In genomic region chr2:53125998-53126397, GRCm38 (mm10) we compare ENCODE assay signal across 11 mouse cellular contexts.
DNase-seq lines count a peak whose midpoint lies in the region; ATAC-seq and TF ChIP-seq lines count a peak whose summit lies in the region.
"Had no signal": no experiment of that assay in that cellular context is flagged by ENCODE, and none has a peak within 500 bp of the region (broad histone marks: within the 10 kb centered on the region; RNA-seq: fewer than 3 reads in every experiment).

No protein-coding gene starts in this region.

- H3K27ac ChIP-seq in kidney, postnatal 0 days: no peak overlapping the region
- no peak overlapping the region for H3K27ac ChIP-seq in kidney, embryonic 15.5 days
- H3K27ac ChIP-seq: heart, embryonic 13.5 days had no signal

- peaks cover 32% of the 10 kb centered on the region for H3K36me3 ChIP-seq in kidney, postnatal 0 days (ENCODE audit: insufficient read depth, low read length)
- H3K36me3 ChIP-seq in kidney, embryonic 15.5 days: peaks cover 75% of the 10 kb centered on the region

- no peaks in the 10 kb centered on the region for H3K27me3 ChIP-seq in kidney, postnatal 0 days (ENCODE audit: insufficient read depth, low read length)
- no peaks in the 10 kb centered on the region for H3K27me3 ChIP-seq in kidney, embryonic 15.5 days
- H3K27me3 ChIP-seq: heart, embryonic 13.5 days had no signal

- no peak overlapping the region for H3K4me3 ChIP-seq in kidney, postnatal 0 days (replicated peaks; ENCODE audit: low read depth, low read length)
- H3K4me3 ChIP-seq in kidney, embryonic 15.5 days (replicated peaks): no peak overlapping the region
- H3K4me3 ChIP-seq: heart, embryonic 13.5 days had no signal

- 87% methylated on average over 3 of the region's 3 CpGs for WGBS in kidney, postnatal 0 days
- 90% methylated on average over 3 of the region's 3 CpGs for WGBS in kidney, embryonic 15.5 days

- no peaks in the 10 kb centered on the region for H3K9me3 ChIP-seq in kidney, postnatal 0 days (replicated peaks; ENCODE audit: low read length)
- no peaks in the 10 kb centered on the region for H3K9me3 ChIP-seq in kidney, embryonic 15.5 days (replicated peaks)
- H3K9me3 ChIP-seq: heart, embryonic 13.5 days had no signal

- no peak overlapping the region for H3K9ac ChIP-seq in kidney, postnatal 0 days (ENCODE audit: low read depth, low read length)
- no peak overlapping the region for H3K9ac ChIP-seq in kidney, embryonic 15.5 days
- H3K9ac ChIP-seq: heart, embryonic 13.5 days had no signal

- TF ChIP-seq CTCF in kidney, postnatal 0 days (IDR thresholded peaks at IDR 0.05; ENCODE audit: low read depth): peak; percentile 54

- no peak for ATAC-seq in CD4-positive, CD25-positive, alpha-beta regulatory T cell, adult 4 months
- ATAC-seq in kidney, postnatal 0 days (replicated peaks; ENCODE audit: low FRiP score, low read depth): no peak
- no peak for ATAC-seq in kidney, embryonic 15.5 days (replicated peaks; ENCODE audit: low FRiP score)

- H3K4me2 ChIP-seq in kidney, postnatal 0 days (ENCODE audit: low read length): no peak overlapping the region
- H3K4me2 ChIP-seq in kidney, embryonic 15.5 days: no peak overlapping the region
- H3K4me2 ChIP-seq: heart, embryonic 13.5 days had no signal

- peak; percentile 24 for DNase-seq in CD4-positive, CD25-positive, alpha-beta regulatory T cell, adult 2 months (ENCODE audit: low read depth, low spot score)
- peak; percentile 33 for DNase-seq in kidney, postnatal 0 days (ENCODE audit: low spot score)
- DNase-seq in thymus, postnatal 25 days: peak; percentile 8
- DNase-seq in thymus, postnatal 10 days (ENCODE audit: low spot score in 2 of 2): no peak
- no peak for DNase-seq in layer of hippocampus, postnatal 25 days (ENCODE audit: extremely low spot score in 1 of 2, low spot score in 1 of 2)
- no peak for DNase-seq in layer of hippocampus, postnatal 14 days (ENCODE audit: low spot score in 2 of 2)
- DNase-seq: cerebellum, adult 11 months; kidney, adult 8-10 months had no signal

- no peaks in the 10 kb centered on the region for H3K4me1 ChIP-seq in kidney, postnatal 0 days (replicated peaks; ENCODE audit: insufficient read depth, low read length)
- H3K4me1 ChIP-seq in kidney, embryonic 15.5 days: no peaks in the 10 kb centered on the region
- H3K4me1 ChIP-seq: heart, embryonic 13.5 days had no signal

Comparison
In these comparisons a context has a peak if more than half of its experiments do, and no peak if none do; other contexts are left out.
1. DNase-seq: peak in CD4-positive, CD25-positive, alpha-beta regulatory T cell, adult 2 months (single experiment), kidney, postnatal 0 days (single experiment) and thymus, postnatal 25 days (single experiment); none in thymus, postnatal 10 days (0 of 2), layer of hippocampus, postnatal 25 days (0 of 2) and layer of hippocampus, postnatal 14 days (0 of 2).